Mouse (Mus musculus): ENCODE data around the gene Zfp989.
"Not testable (repeated sequence)": the region's sequence is repeated elsewhere in the genome, so short reads cannot be mapped to it uniquely, and the experiment has no call there.

Gene Zfp989

DNA sequence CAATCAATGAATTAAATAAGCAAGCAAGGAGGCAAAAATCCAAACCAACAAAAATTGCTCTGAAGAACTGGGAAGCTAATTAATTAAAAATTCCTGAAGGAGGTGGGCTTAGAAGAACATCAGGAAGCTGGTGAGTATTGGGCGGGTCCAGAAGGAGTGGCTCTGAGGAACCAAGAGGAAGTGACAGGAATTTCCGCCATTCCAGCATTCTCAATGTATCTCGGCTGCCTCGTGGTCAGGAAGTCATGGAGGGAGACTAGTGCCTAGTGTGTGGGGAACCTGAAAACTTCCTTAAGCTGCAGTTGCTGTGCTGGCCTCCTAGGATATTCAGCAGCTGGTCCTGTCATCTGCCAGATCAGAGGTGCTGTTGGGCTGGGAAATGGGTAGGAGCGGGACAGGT lies at the start of gene Zfp989:
TSS of gene Zfp989 (plus strand) at position 220 of the 400 bp plus-strand sequence.
- not testable (repeated sequence) for DNase-seq

DNA sequence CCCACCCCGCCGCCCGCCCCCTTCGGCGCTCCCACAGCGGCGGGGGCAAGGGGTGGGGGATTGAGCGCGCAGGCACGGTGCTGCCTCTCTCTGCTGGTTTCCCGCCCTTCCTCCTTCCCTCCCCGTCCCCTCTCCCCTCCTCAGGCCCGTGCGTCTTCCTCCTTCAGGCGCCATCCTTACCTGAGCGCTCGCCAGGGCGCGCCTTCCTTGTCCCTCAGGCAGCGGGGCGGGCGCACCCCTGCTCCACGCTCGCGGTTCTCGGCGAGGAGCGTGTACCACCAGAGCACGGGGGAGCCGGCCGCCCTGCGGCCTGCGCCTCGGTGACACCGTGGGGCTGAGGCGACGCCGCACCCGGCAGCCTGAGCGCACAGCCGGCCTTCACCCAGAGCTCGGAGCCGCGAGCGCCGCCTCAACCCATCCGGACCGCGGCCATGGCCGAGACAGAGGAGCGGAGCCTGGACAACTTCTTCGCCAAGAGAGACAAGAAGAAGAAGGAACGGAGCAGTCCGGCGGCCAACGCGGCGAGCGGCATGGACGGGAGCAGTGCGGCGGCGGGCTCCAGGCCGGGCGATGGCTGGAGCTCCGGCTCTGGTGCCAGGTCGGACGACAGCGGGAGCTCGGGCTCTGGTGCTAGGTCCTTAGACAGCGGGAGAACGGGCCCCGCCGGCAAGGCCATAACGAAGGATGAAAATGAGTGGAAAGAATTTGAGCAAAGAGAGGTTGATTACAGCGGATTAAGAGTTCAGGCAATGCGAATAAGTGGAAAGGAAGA lies 39.3 kb upstream of the Zfp989 start:
- DNase-seq = no peak

DNA sequence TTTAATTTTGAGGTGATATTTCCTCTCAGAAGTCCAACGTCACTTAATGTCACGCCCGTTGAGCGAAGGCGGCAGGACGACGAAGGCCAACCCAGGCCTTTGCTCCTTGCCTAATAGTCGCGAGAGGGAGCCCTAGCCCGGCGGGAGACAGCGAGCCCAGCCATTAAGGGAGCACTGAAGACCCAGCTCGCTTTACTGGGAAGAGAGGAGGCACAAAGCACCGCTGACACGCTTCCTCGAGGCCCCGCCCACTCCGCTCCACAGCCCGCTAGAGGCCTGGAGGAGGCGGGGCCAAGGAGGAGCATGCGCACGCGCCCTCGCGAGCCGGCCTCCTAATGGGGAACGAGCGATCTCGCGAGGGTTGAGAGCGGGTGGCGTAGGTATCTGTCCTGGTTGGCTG lies 30.1 kb upstream of the Zfp989 start:
- not testable (repeated sequence) for DNase-seq

DNA sequence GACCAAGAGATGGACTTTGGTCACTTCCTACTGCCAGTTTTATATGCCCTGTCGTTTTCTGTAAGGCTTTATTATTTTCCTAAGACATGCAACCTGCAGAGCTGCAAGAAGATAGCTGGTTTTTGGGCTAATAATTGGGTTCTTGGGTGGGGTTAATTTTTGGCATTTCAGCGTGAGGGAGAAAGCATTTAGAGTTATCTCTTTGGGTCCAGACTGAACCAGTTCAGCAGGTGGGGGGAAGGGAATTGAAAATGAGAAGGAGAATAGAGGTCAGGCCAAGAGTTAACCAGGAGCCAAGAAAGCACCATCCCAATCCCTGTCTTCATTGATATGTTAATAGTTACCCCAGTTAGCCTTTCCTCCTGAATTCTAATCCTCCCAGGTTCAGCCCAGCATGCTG lies 4.8 kb downstream of the Zfp989 start:
- not testable (repeated sequence) for DNase-seq

DNA sequence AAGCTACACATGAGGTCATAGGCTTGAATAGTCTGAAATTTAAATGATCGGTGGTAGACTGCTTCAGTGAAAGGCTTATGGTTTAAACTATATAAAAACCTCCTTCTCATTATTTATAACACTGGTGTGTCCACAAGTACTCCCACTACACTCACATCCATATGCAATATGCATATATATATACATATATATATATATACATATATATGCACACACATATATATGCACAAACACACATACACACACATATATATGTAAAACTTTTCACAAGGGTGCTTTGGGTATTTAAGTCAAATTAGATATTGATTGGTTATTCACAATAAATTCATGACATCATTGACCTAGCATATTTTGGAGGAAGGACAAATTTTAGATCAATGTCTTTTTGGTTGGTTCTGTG lies 46.6 kb downstream of the Zfp989 start:
- DNase-seq = not testable (repeated sequence)

DNA sequence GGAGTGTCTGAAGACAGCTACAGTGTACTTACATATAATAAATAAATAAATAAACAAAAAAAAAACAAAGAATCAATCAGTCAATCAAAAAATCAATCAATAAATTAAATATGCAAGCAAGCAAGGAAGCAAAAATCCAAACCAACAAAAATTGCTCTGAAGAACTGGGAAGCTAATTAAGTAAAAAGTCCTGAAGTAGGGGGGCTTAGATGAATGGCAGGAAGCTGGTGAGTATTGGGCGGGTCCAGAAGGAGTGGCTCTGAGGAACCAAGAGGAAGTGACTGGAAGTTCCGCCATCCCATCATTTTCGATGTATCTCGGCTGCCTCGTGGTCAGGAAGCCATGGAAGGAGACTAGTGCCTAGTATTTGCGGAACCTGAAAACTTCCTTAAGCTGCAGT lies 49.8 kb downstream of the Zfp989 start, which contains the start of gene Rex2:
TSS of gene Rex2 (plus strand) at position 301 of the 400 bp plus-strand sequence.
- not testable (repeated sequence) for DNase-seq

DNA sequence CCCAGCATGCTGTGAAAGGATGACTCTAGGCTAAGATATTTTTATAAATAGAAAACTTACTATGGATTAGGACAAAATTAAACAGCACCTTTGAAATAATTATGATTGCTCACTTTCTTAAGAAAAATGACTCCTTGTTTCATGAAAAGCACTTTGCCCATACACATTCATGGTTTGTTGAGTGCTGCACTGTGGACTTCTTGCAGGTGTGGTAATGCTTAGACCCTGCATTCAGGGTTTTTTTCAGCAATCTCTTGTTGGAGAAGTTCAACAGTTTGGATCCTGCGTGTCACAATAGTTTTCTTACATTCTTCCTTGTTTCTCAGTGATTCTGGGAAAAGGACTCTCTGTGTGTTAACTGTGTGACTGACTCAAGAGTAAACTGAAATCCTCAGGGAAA lies 54.6 kb downstream of the Zfp989 start:
- DNase-seq = not testable (repeated sequence)

DNA sequence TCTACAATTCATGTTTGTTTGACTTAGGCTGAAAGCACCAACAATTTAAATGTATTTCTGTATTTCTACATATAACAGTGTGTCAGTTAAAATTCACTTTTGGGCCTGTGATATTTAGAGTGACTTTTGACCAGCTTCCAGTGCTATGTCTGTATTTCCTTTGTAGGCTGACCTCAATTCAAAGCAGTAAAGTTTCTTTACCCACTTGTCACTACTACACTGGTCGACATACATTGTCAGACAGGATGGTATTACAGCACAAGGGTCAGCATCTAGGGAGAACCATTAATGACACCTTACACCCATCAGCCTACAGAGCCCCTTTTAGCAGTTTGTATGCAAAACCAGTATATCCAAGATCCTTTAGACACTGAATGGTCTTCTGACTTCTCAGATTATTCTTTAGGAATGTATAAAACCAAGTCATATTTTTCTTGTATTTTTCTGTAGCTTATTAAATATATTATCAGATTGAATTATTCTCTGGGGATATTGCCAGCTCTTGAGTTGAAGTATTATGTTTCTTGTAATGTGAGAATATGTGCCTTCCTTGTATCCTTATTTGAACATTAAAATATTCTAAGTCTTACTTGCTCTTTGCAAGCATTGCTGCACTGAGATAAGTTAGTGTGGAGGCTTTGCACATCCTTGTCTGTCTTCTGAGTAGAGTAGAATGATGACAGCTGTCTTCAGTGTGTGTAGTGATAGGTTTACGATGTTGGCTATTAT lies 59.7 kb downstream of the Zfp989 start:
- DNase-seq = not testable (repeated sequence)

Measured in B cell, adult 2 months (primary cell).